Mouse (Mus musculus): Measurements from ENCODE around the gene Gm12355. TPM values are rescaled to one million over a fixed set of nuclear protein-coding genes. Genes with fewer than 3 reads are reported as not detected.
"Not testable (repeated sequence)": the region's sequence is repeated elsewhere in the genome, so short reads cannot be mapped to it uniquely, and the experiment has no call there.

The Gm12355 gene
- polyA plus RNA-seq, 1 experiment from 2014 or later = 0.70 TPM

DNA sequence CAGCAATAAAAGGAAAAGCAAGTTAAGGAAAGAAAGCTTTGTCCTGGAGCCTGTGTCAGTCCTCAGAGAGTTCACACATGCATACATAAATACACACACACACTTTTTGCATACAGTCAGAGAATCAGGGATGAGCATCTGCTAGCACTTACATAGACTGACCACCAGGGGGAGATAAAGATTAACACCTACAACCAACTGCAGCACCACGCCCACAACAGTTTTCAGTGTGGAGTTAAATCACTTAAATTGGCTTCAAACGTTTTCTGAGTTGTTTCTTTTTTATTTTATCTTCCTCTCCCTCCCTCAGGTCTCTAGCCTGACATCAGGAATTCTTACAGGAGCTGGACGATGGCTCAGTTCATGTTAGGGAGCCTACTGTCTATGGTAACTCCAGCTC lies 18.7 kb downstream of the Gm12355 start:
- Histone ChIP-seq H3K36me3 (ENCODE audit: insufficient read depth, low read length) (no peaks in the 10 kb centered on the region), H3K9ac (replicated peaks; ENCODE audit: low read depth) (no peak overlapping the region), H3K4me2 (replicated peaks; ENCODE audit: low read depth, low read length) (no peak overlapping the region), H3K4me1 (ENCODE audit: insufficient read depth, low read depth, low read length) (0 out of 2 replicates have a peak, but pooled peaks cover 2% of the 10 kb centered on the region), H3K27ac (ENCODE audit: low read length) (no peak overlapping the region), H3K9me3 (ENCODE audit: low read length) (no peaks in the 10 kb centered on the region), H3K4me3 (ENCODE audit: low read depth, low read length) (no peak overlapping the region), H3K27me3 (replicated peaks; ENCODE audit: insufficient read depth, low read length) (no peaks in the 10 kb centered on the region)
- peak; percentile 87 for DNase-seq (ENCODE audit: low spot score)
- peak; percentile 46; the same call in 1 of the 2 replicates for ATAC-seq
- TF ChIP-seq CTCF (IDR thresholded peaks at IDR 0.05) (peak; percentile 87), EP300 (IDR thresholded peaks at IDR 0.05) (no peak)
- 3% methylated on average over 3 of the region's 3 CpGs for WGBS

DNA sequence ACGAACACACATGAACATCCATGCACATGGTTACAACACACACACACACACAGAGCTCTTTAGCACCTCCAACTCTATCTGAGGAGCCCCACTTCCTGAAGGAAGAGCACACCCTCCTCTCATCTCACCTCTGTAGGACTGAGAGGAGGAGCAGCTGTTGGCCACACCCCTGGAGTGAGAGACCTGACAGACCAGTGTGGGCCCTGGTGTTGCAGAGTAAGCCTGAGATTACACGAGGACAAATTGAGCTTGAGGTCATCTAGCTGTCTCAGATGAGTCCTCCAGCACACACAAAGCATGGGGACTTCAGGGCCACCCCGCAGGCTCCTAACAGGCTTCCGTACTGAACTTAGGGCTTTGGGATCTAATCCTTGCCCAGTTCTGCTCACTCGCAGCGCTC lies 20.6 kb downstream of the Gm12355 start:
- 56% methylated on average over 6 of the region's 6 CpGs for WGBS
- H3K36me3 ChIP-seq (ENCODE audit: insufficient read depth, low read length); H3K9ac ChIP-seq (replicated peaks; ENCODE audit: low read depth); H3K9me3 ChIP-seq (ENCODE audit: low read length); H3K4me2 ChIP-seq (replicated peaks; ENCODE audit: low read depth, low read length); H3K4me3 ChIP-seq (ENCODE audit: low read depth, low read length); H3K4me1 ChIP-seq (ENCODE audit: insufficient read depth, low read depth, low read length); DNase-seq (ENCODE audit: low spot score); H3K27ac ChIP-seq (ENCODE audit: low read length); H3K27me3 ChIP-seq (replicated peaks; ENCODE audit: insufficient read depth, low read length); ATAC-seq: not testable (repeated sequence)

DNA sequence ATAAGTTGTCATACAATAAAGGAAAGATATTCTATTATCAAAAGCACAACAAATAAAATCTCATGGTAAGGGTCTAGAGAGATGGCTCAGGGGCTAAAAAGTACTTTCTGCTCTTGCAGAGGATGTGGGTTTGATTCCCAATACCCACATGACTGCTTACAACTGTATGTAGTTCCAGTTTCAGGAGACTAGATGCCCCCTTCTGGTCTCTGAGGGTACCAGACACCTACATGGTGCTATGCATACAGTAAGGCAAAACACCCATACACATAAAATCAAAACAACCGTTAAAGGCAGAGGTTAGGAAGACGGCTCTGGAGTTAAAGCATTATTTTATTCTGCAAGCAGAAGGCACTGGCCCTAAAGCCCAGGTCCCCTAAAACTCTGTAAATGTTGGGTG lies 21.5 kb downstream of the Gm12355 start:
- Histone ChIP-seq H3K27ac (ENCODE audit: low read length) (no peak overlapping the region), H3K27me3 (replicated peaks; ENCODE audit: insufficient read depth, low read length) (no peaks in the 10 kb centered on the region), H3K9me3 (ENCODE audit: low read length) (no peaks in the 10 kb centered on the region), H3K4me3 (ENCODE audit: low read depth, low read length) (no peak overlapping the region), H3K9ac (replicated peaks; ENCODE audit: low read depth) (no peak overlapping the region), H3K36me3 (ENCODE audit: insufficient read depth, low read length) (no peaks in the 10 kb centered on the region), H3K4me2 (replicated peaks; ENCODE audit: low read depth, low read length) (no peak overlapping the region), H3K4me1 (ENCODE audit: insufficient read depth, low read depth, low read length) (0 out of 2 replicates have a peak, but pooled peaks cover 2% of the 10 kb centered on the region)
- DNase-seq (ENCODE audit: low spot score) = no peak
- WGBS = 75% methylated on average over 2 of the region's 2 CpGs
- ATAC-seq = no peak
- TF ChIP-seq EP300 (IDR thresholded peaks at IDR 0.05) (no peak), CTCF (IDR thresholded peaks at IDR 0.05) (peak; percentile 35)

- no peak overlapping the region for H3K4me3 ChIP-seq (ENCODE audit: low read depth, low read length)
- TF ChIP-seq CTCF (IDR thresholded peaks at IDR 0.05) (no peak), EP300 (IDR thresholded peaks at IDR 0.05) (no peak)
- H3K27ac ChIP-seq (ENCODE audit: low read length) = no peak overlapping the region
- no peaks in the 10 kb centered on the region for H3K36me3 ChIP-seq (ENCODE audit: insufficient read depth, low read length)
- no peak overlapping the region for H3K9ac ChIP-seq (replicated peaks; ENCODE audit: low read depth)
- 4% methylated on average over 20 of the region's 20 CpGs for WGBS
- H3K4me2 ChIP-seq (replicated peaks; ENCODE audit: low read depth, low read length) = peak overlapping the region; percentile 38
- ATAC-seq = peak; percentile 62
- no peaks in the 10 kb centered on the region for H3K27me3 ChIP-seq (replicated peaks; ENCODE audit: insufficient read depth, low read length)
- no peaks in the 10 kb centered on the region for H3K9me3 ChIP-seq (ENCODE audit: low read length)
- 0 out of 2 replicates have a peak, but pooled peaks cover 2% of the 10 kb centered on the region for H3K4me1 ChIP-seq (ENCODE audit: insufficient read depth, low read depth, low read length)
- peak; percentile 68 for DNase-seq (ENCODE audit: low spot score)
Observed at GRCm38 (mm10) chr11:98602090-98602690, 23.3 kb downstream of the Gm12355 start.

DNA sequence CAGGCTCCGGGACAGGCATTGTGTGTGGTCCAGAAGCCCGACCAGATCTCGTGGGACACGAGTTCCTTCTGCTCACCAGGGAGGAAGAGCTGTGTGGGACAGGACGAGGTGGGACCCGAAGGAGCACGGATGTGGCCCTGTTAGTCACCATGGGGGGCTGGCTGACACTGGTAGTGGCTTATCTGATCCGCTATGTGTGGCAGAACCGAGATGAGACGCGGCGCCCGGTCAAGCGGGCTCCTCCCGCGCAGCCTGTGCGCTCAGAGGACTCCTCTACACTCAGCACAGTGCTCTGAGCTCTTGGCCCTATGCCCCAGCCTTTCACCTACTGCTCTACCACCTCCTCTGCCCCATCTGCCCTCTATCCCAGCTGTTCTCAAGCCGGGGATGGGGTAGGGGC lies 26.2 kb downstream of the Gm12355 start:
- no peak overlapping the region for H3K9ac ChIP-seq (replicated peaks; ENCODE audit: low read depth)
- no peaks in the 10 kb centered on the region for H3K27me3 ChIP-seq (replicated peaks; ENCODE audit: insufficient read depth, low read length)
- H3K27ac ChIP-seq (ENCODE audit: low read length) = no peak overlapping the region
- H3K4me2 ChIP-seq (replicated peaks; ENCODE audit: low read depth, low read length) = no peak overlapping the region
- ATAC-seq = no peak
- 20% methylated on average over 15 of the region's 18 CpGs for WGBS
- 0 out of 2 replicates have a peak, but pooled peaks cover 2% of the 10 kb centered on the region for H3K4me1 ChIP-seq (ENCODE audit: insufficient read depth, low read depth, low read length)
- no peak for DNase-seq (ENCODE audit: low spot score)
- TF ChIP-seq CTCF (IDR thresholded peaks at IDR 0.05) = no peak
- no peak for TF ChIP-seq EP300 (IDR thresholded peaks at IDR 0.05)
- no peaks in the 10 kb centered on the region for H3K9me3 ChIP-seq (ENCODE audit: low read length)
- no peak overlapping the region for H3K4me3 ChIP-seq (ENCODE audit: low read depth, low read length)
- H3K36me3 ChIP-seq (ENCODE audit: insufficient read depth, low read length) = no peaks in the 10 kb centered on the region

GRCm38 (mm10) chr11:98598851-98599290 lies 26.6 kb downstream of the Gm12355 start:
- ATAC-seq = no peak
- no peak for DNase-seq (ENCODE audit: low spot score)
- Histone ChIP-seq H3K4me2 (replicated peaks; ENCODE audit: low read depth, low read length) (no peak overlapping the region), H3K36me3 (ENCODE audit: insufficient read depth, low read length) (no peaks in the 10 kb centered on the region), H3K4me1 (ENCODE audit: insufficient read depth, low read depth, low read length) (0 out of 2 replicates have a peak, but pooled peaks cover 2% of the 10 kb centered on the region), H3K27me3 (replicated peaks; ENCODE audit: insufficient read depth, low read length) (no peaks in the 10 kb centered on the region), H3K9ac (replicated peaks; ENCODE audit: low read depth) (no peak overlapping the region), H3K9me3 (ENCODE audit: low read length) (no peaks in the 10 kb centered on the region), H3K27ac (ENCODE audit: low read length) (no peak overlapping the region), H3K4me3 (ENCODE audit: low read depth, low read length) (no peak overlapping the region)
- whole genome bisulfite sequencing = 48% methylated on average over 18 of the region's 18 CpGs
- TF ChIP-seq EP300 (IDR thresholded peaks at IDR 0.05) (no peak), CTCF (IDR thresholded peaks at IDR 0.05) (no peak)
